Mouse (Mus musculus) ES-Bruce4 (cell line): ENCODE data around the gene Akr1b3.

ENCODE experiments used
- CTCF ChIP-seq: IDR thresholded peaks from one replicate; pipeline ENCODE4 v1.8.1; 2011; ENCODE audit warnings: low read depth, low read length
- EP300 ChIP-seq: IDR thresholded peaks from 2 replicates; pipeline ENCODE4 v1.6.1; 2011; ENCODE audit warnings: low read depth, low read length; ENCODE audit not compliant: insufficient read depth
- POLR2A ChIP-seq: IDR thresholded peaks from one replicate; pipeline ENCODE4 v1.8.1; 2011; ENCODE audit warnings: low read length; ENCODE audit not compliant: insufficient read depth

DNA sequence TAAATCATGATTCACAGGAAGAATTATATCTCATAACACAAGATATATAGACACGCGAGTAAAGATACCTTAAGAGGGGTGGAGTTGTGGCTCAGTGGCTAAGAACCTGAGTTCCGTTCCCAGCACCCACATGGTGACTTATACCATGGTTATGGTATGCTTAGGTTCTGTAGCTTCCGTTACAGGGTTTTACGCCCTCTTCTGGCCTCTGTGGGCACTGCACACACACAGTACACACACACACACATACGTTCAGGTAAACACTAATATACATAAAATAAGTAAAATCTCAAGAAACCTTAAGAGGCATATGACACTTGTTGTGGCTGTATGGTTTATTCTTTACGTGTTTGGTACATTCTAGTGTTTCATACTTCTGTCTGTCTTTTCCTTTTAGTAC is 4.8 kb upstream of the Akr1b3 start:
- no peak for TF ChIP-seq CTCF
- no peak for TF ChIP-seq POLR2A
- no peak for TF ChIP-seq EP300
